Mouse (Mus musculus): ENCODE data around the gene Slc9a1.

DNA sequence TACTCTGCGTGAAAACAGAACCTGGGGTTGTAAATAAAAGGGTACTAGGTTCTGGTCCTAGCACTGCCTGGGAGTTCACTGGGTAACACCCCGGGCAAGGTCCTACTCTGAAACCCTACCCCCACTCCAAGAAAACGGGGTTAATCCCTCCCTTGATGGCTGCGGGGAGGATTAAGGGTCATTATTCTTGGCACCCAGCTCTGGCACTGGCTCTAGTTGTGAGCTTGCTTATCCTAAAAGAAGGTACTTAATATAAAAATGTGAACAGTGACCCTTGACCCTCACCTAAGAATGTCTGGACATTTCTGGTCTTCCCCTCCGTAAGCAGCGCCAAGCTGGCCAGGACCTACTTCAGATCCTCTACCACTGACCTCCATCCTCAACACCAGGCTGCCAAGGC, 36.2 kb upstream of the Slc9a1 start:
- TF ChIP-seq CTCF (IDR thresholded peaks at IDR 0.05; ENCODE audit: insufficient read depth, low read depth, low read length): no peak
- TF ChIP-seq POLR2A (IDR thresholded peaks at IDR 0.05; ENCODE audit: insufficient read depth, low read depth, low read length): no peak
